Comparison of ENCODE assay signal across 17 mouse cellular contexts in the genomic region with DNA sequence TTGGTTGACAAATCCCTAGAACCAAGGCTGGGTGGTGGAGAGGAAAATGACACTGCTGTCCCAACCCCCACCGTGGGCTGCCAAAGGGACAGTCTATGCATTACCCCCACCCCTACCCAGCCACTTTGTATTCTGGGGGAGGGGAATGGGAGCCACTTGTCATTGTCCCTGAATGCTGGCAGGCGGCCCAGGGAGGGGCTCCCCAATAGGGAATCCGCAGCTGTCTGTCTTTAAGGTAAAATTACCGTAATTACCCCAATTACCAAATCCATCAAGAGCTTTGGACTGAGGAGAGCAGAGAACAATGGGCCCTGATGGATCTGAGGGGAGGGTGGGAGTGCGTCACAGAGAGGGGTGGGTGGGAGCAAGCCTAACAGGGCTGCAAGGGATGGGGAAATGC. TPM values are rescaled to one million over a fixed set of nuclear protein-coding genes. Genes with fewer than 3 reads are reported as not detected.
DNase-seq lines count a peak whose midpoint lies in the region; ATAC-seq and TF ChIP-seq lines count a peak whose summit lies in the region.
"Had no signal": no experiment of that assay in that cellular context is flagged by ENCODE, and none has a peak within 500 bp of the region (broad histone marks: within the 10 kb centered on the region; RNA-seq: fewer than 3 reads in every experiment).

No protein-coding gene starts in this region.

- H3K9ac ChIP-seq in heart, embryonic 12.5 days: no peak overlapping the region
- H3K9ac ChIP-seq in forebrain, embryonic 12.5 days: no peak overlapping the region
- no peak overlapping the region for H3K9ac ChIP-seq in midbrain, embryonic 14.5 days (replicated peaks; ENCODE audit: low read length)
- H3K9ac ChIP-seq: liver, postnatal 0 days had no signal

- H3K27me3 ChIP-seq in heart, embryonic 12.5 days (replicated peaks): peaks cover 50% of the 10 kb centered on the region
- peaks cover 39% of the 10 kb centered on the region for H3K27me3 ChIP-seq in forebrain, embryonic 12.5 days
- H3K27me3 ChIP-seq in midbrain, embryonic 14.5 days (ENCODE audit: control insufficient read depth, insufficient read depth, low read length): peaks cover 17% of the 10 kb centered on the region

- no peak for TF ChIP-seq CTCF in layer of hippocampus, adult 2 months (conservative IDR thresholded peaks at IDR 0.05)

- intact Hi-C loops in heart, postnatal 10 days (cut with DNase I): no loop called here

- WGBS in heart, embryonic 12.5 days: 14% methylated on average over 5 of the region's 5 CpGs
- WGBS in forebrain, embryonic 12.5 days: 3% methylated on average over 5 of the region's 5 CpGs
- WGBS in midbrain, embryonic 14.5 days: 7% methylated on average over 5 of the region's 5 CpGs

- H3K9me3 ChIP-seq in heart, embryonic 12.5 days (replicated peaks): peaks cover 5% of the 10 kb centered on the region; the same call in 1 of the 2 replicates
- H3K9me3 ChIP-seq in forebrain, embryonic 12.5 days: no peaks in the 10 kb centered on the region
- H3K9me3 ChIP-seq in midbrain, embryonic 14.5 days (ENCODE audit: control insufficient read depth, low read length): no peaks in the 10 kb centered on the region

- H3K4me1 ChIP-seq in heart, embryonic 12.5 days (replicated peaks): peaks cover 21% of the 10 kb centered on the region
- H3K4me1 ChIP-seq in forebrain, embryonic 12.5 days: peaks cover 53% of the 10 kb centered on the region
- H3K4me1 ChIP-seq in midbrain, embryonic 14.5 days (ENCODE audit: control insufficient read depth, insufficient read depth, low read length): peaks cover 46% of the 10 kb centered on the region

- H3K4me3 ChIP-seq in heart, embryonic 12.5 days: no peak overlapping the region
- no peak overlapping the region for H3K4me3 ChIP-seq in forebrain, embryonic 12.5 days (replicated peaks)
- H3K4me3 ChIP-seq in midbrain, embryonic 14.5 days (replicated peaks; ENCODE audit: low read depth, low read length): no peak overlapping the region
- no peak overlapping the region for H3K4me3 ChIP-seq in layer of hippocampus, adult 2 months

- H3K27ac ChIP-seq in heart, embryonic 12.5 days (ENCODE audit: poor library complexity, severe bottlenecking): no peak overlapping the region
- H3K27ac ChIP-seq in forebrain, embryonic 12.5 days: peak overlapping the region; percentile 91
- peak overlapping the region; percentile 55 for H3K27ac ChIP-seq in midbrain, embryonic 14.5 days (replicated peaks; ENCODE audit: low read depth, low read length)
- no peak overlapping the region for H3K27ac ChIP-seq in layer of hippocampus, adult 2 months

- H3K36me3 ChIP-seq in heart, embryonic 12.5 days: no peaks in the 10 kb centered on the region
- H3K36me3 ChIP-seq in forebrain, embryonic 12.5 days (replicated peaks): no peaks in the 10 kb centered on the region
- no peaks in the 10 kb centered on the region for H3K36me3 ChIP-seq in midbrain, embryonic 14.5 days (ENCODE audit: control insufficient read depth, insufficient read depth, low read length)

- 0 out of 2 replicates have a peak overlapping the region, but pooled peaks have one; percentile 68 for H3K4me2 ChIP-seq in heart, embryonic 12.5 days
- peak overlapping the region; percentile 59 for H3K4me2 ChIP-seq in forebrain, embryonic 12.5 days
- peak overlapping the region; percentile 56; the same call in 1 of the 2 replicates for H3K4me2 ChIP-seq in midbrain, embryonic 14.5 days (ENCODE audit: low read length)

- no peak for ATAC-seq in heart, embryonic 12.5 days (ENCODE audit: insufficient number of reproducible peaks, low FRiP score)
- ATAC-seq in forebrain, embryonic 12.5 days (ENCODE audit: low FRiP score): peak; percentile 77
- no peak for ATAC-seq in midbrain, embryonic 14.5 days (ENCODE audit: low FRiP score, low TSS enrichment)

- DNase-seq in heart, postnatal 10 days: no peak
- peak; percentile 46 for DNase-seq in ES-CJ7 (ENCODE audit: low read depth, low spot score)
- DNase-seq in midbrain, embryonic 14.5 days: peak; percentile 60
- no peak for DNase-seq in cerebellum, adult 11-12 months
- DNase-seq in layer of hippocampus, adult 2 months (ENCODE audit: low spot score in 2 of 2): no peak
- no peak for DNase-seq in urinary bladder, adult 18-20 months (ENCODE audit: low spot score in 2 of 2)

RNA-seq across cellular contexts. Expression of a gene that starts 44.2 kb away (rescaled TPM):
- polyA plus RNA-seq in heart, embryonic 12.5 days (2016; fragmentation: Nextera tagmentation; extraction: Ambion mirVana): 0.19 TPM in 1 of 2 replicates, not detected in the other
- not detected for total RNA-seq in heart, postnatal 10 days (2021)
- 0.36 and 0.81 TPM in 2 replicates for polyA plus RNA-seq in forebrain, embryonic 12.5 days (2016; fragmentation: Nextera tagmentation; extraction: Ambion mirVana)
- polyA plus RNA-seq in midbrain, embryonic 14.5 days (2014; fragmentation: Nextera tagmentation; extraction: Ambion mirVana): 0.57 and 0.87 TPM in 2 replicates
- total RNA-seq in layer of hippocampus, adult 2 months (2021): not detected
- total RNA-seq: gastrocnemius, postnatal 14 days; megakaryocyte progenitor cell, adult 5-6 weeks; MEL had no signal
- polyA plus RNA-seq: limb, embryonic 11.5 days; liver, postnatal 0 days; thymus, postnatal 0 days had no signal

RNA-seq across cellular contexts. Expression of a gene that starts 53.8 kb away (rescaled TPM):
- polyA plus RNA-seq in heart, embryonic 12.5 days (2016; fragmentation: Nextera tagmentation; extraction: Ambion mirVana): 0.08 TPM in 1 of 2 replicates, not detected in the other
- not detected for total RNA-seq in heart, postnatal 10 days (2021)
- polyA plus RNA-seq in forebrain, embryonic 12.5 days (2016; fragmentation: Nextera tagmentation; extraction: Ambion mirVana): 3.8 and 4.3 TPM in 2 replicates
- polyA plus RNA-seq in midbrain, embryonic 14.5 days (2014; fragmentation: Nextera tagmentation; extraction: Ambion mirVana): 7.6 and 8.6 TPM in 2 replicates
- 10 to 100 TPM; 63.9 to 65.4 TPM for total RNA-seq in layer of hippocampus, adult 2 months (2021)
- total RNA-seq: gastrocnemius, postnatal 14 days; heart, postnatal 14 days; MEL had no signal
- polyA plus RNA-seq: kidney, adult 2 months; limb, embryonic 11.5 days; liver, postnatal 0 days; thymus, postnatal 0 days had no signal

RNA-seq across cellular contexts. Expression of a gene that starts 54.3 kb away (rescaled TPM):
- not detected in 2 replicates for polyA plus RNA-seq in heart, embryonic 12.5 days (2016; fragmentation: Nextera tagmentation; extraction: Ambion mirVana)
- total RNA-seq in heart, postnatal 10 days (2021): 10 to 100 TPM in 1 of 2 experiments, 1 to 10 TPM in 1; 5.5 to 19.7 TPM
- not detected in 2 replicates for polyA plus RNA-seq in forebrain, embryonic 12.5 days (2016; fragmentation: Nextera tagmentation; extraction: Ambion mirVana)
- polyA plus RNA-seq in midbrain, embryonic 14.5 days (2014; fragmentation: Nextera tagmentation; extraction: Ambion mirVana): not detected in 2 replicates
- total RNA-seq in layer of hippocampus, adult 2 months (2021): not detected
- total RNA-seq: layer of hippocampus, postnatal 10 days; megakaryocyte progenitor cell, adult 5-6 weeks; MEL had no signal
- polyA plus RNA-seq: liver, postnatal 0 days had no signal

Comparison
In these comparisons a context has a peak if more than half of its experiments do, and no peak if none do; other contexts are left out.
1. H3K27ac ChIP-seq: peak in forebrain, embryonic 12.5 days (single experiment) and midbrain, embryonic 14.5 days (single experiment); none in heart, embryonic 12.5 days (single experiment) and layer of hippocampus, adult 2 months (single experiment).
2. DNase-seq: peak in ES-CJ7 (single experiment) and midbrain, embryonic 14.5 days (single experiment); none in heart, postnatal 10 days (0 of 2), cerebellum, adult 11-12 months (single experiment), layer of hippocampus, adult 2 months (0 of 2) and urinary bladder, adult 18-20 months (0 of 2).
3. Peak in every context shown above with its lines, with median percentiles within 50 percentile points of each other: H3K4me2 ChIP-seq.